Mouse (Mus musculus): ENCODE results near the gene D630023F18Rik.

- TF ChIP-seq CTCF (conservative IDR thresholded peaks at IDR 0.05; ENCODE audit: low read length) (no peak), POU5F1 (IDR thresholded peaks at IDR 0.05; ENCODE audit: borderline replicate concordance, low read length) (no peak), NANOG (IDR thresholded peaks at IDR 0.05; ENCODE audit: borderline replicate concordance, low read length) (no peak)
Measured at GRCm38 (mm10) chr1:65154814-65155213, 31.8 kb upstream of the D630023F18Rik start.

All from E14TG2a.4 (cell line).